Mouse (Mus musculus) bone marrow, adult 2 months (tissue): ENCODE data around the gene Icam1. TPM values are rescaled to one million over a fixed set of nuclear protein-coding genes. Genes with fewer than 3 reads are reported as not detected.

Source experiments
- H3K27ac ChIP-seq: fragments of 200-500 bp; 2 replicates; pipeline ENCODE4 v1.5.1; 2012; ENCODE audit warnings: low read depth, mild to moderate bottlenecking, control low read depth, inconsistent platforms, low read length; ENCODE audit not compliant: control insufficient read depth, poor library complexity, insufficient read depth
- H3K4me1 ChIP-seq: fragments of 200-500 bp; 2 replicates; pipeline ENCODE4 v1.6.1; 2011; ENCODE audit warnings: low read length; ENCODE audit not compliant: control insufficient read depth, insufficient read depth
- H3K4me3 ChIP-seq: fragments of 200-500 bp; replicated peaks from 2 replicates; pipeline ENCODE3; 2011; ENCODE audit warnings: mild to moderate bottlenecking, low read depth, low read length, control low read depth; ENCODE audit not compliant: control insufficient read depth
- CTCF ChIP-seq: fragments of 200-500 bp; IDR thresholded peaks from 2 replicates; pipeline ENCODE4 v1.5.1; 2011; ENCODE audit warnings: low read length, control low read depth; ENCODE audit not compliant: control insufficient read depth, insufficient read depth
- POLR2A ChIP-seq: fragments of 200-500 bp; IDR thresholded peaks from 2 replicates; pipeline ENCODE4 v1.6.1; 2011; ENCODE audit warnings: low read depth, mild to moderate bottlenecking, control low read depth, low read length, borderline replicate concordance; ENCODE audit not compliant: control insufficient read depth
- WGBS: fragments of 180-500 bp; shearing (Covaris S2); methylation state at CpG from one replicate; pipeline ENCODE4 v1.1.7; 2018; 5-methylcytosine and 5-hydroxymethylcytosine counted together
- polyA plus RNA-seq: library from polyadenylated mRNA; stranded (reverse); fragments of >200 nt; gene quantifications from 2 replicates; pipeline ENCODE4 v1.2.4, GENCODE M21; 2011; ENCODE audit warnings: low replicate concordance; ENCODE audit not compliant: missing spikeins, insufficient read depth, insufficient read length

Icam1 gene
- polyA plus RNA-seq, 1 experiment, result 15.3 TPM

DNA sequence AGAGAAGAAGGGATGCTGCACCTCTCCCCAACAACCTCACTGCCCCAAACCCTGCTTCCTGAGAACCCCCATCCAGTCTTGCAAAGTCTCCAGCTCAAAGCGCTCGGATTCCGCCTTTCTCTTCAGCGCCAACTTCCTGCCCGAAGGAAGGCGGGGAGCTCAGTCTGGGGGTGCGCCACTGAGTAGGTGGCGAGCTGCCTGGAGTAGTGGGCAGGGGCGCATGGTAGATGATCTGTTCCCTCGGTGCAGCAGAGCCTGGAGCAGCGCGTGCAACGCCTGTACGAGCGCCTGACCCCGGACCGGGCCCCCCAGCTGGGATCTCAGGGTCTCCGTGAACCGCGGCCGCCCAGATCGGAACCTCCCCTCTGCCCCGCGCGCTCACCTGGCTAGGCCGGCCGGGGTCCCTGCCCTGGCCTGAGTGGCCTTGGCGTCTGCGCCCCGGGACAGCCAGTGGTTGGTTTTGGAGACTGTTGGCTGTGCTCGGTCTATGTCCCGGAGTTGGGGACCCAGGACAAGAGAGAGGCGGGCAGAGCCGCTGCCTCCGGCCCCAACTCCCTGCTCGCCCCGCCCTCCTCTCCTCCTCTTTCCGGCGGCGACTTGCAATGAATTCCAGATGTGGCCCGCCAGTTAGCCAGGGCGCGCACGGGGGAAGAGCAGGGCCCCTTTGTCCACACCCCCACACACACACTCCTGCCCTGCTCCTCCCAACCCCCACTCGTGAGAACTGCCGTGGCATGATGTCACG, 39.4 kb upstream of the Icam1 start, which contains the start of gene S1pr2:
Gene S1pr2 (minus strand): TSS at position 566 of the 745 bp plus-strand sequence.
- H3K4me3 ChIP-seq, result peak within 1 kb of the TSS; percentile 88
- peak; percentile 34; the same call in 1 of the 2 replicates for TF ChIP-seq POLR2A
- TF ChIP-seq CTCF, result no peak
- no peaks in the 10 kb centered on the region; the same call in 1 of the 2 replicates for H3K4me1 ChIP-seq
- no peak within 1 kb of the TSS for H3K27ac ChIP-seq
- WGBS, result under 1% methylated on average over 47 of the region's 47 CpGs

GRCm38 (mm10) chr9:20976961-20977689, 38.7 kb upstream of the Icam1 start:
- TF ChIP-seq CTCF, result no peak
- no peak for TF ChIP-seq POLR2A
- peak overlapping the region; percentile 88 for H3K4me3 ChIP-seq
- no peak overlapping the region for H3K27ac ChIP-seq
- WGBS, result 2% methylated on average over 4 of the region's 4 CpGs
- no peaks in the 10 kb centered on the region; the same call in 1 of the 2 replicates for H3K4me1 ChIP-seq

- Histone ChIP-seq H3K4me1 (no peaks in the 10 kb centered on the region; the same call in 1 of the 2 replicates), H3K27ac (no peak overlapping the region), H3K4me3 (no peak overlapping the region)
- WGBS, result 63% methylated on average over 10 of the region's 10 CpGs
- TF ChIP-seq CTCF, result no peak
- TF ChIP-seq POLR2A, result no peak
Measured at GRCm38 (mm10) chr9:20978409-20979095, 37.2 kb upstream of the Icam1 start.

GRCm38 (mm10) chr9:20979181-20979580, 36.6 kb upstream of the Icam1 start:
- Histone ChIP-seq H3K4me1 (no peaks in the 10 kb centered on the region), H3K27ac (no peak overlapping the region), H3K4me3 (no peak overlapping the region)
- 63% methylated on average over 5 of the region's 5 CpGs for WGBS
- TF ChIP-seq POLR2A, result no peak
- TF ChIP-seq CTCF, result no peak

DNA sequence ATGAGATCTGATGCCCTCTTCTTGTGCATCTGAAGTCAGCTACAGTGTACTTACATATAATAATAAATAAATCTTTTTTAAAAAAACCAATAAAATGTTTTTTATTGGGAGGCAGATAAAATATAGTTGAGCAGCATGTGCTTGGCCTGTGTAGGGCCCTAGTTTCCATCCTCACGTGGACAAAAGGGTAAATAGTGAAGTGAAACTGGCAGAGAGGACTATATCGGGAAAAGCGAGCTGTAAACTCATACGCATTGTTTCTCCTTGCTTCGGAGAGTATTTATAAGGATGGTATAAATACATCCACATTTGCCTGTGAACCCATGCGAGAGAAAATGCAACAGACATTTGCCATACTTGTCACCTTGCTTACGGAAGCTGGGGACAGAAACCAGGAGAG, 36.0 kb upstream of the Icam1 start:
- TF ChIP-seq POLR2A (no peak), CTCF (no peak)
- 67% methylated on average over 7 of the region's 7 CpGs for WGBS
- no peak overlapping the region for H3K27ac ChIP-seq
- H3K4me3 ChIP-seq, result no peak overlapping the region
- no peaks in the 10 kb centered on the region for H3K4me1 ChIP-seq

DNA sequence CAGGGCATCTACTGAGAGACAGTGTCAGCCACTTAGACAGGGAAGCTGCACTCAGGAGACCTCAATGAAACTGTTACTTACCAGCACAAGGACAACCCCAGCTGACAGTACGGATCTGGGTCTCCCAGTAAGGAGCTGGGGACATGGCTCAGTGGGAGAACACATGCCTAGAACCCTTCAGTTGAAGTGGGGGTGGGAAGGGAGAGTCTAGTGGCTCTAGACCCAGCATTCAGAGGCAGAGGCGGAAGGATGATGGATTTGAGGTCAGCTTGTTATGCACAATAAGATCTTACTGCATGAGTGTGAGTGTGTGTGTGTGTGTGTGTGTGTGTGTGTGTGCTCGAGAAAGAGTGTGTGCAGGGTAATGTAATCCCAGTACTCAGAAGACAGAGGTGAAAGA, 33.6 kb upstream of the Icam1 start:
- TF ChIP-seq CTCF (no peak), POLR2A (no peak)
- Histone ChIP-seq H3K4me3 (no peak overlapping the region), H3K27ac (no peak overlapping the region), H3K4me1 (no peaks in the 10 kb centered on the region)
- 59% methylated on average over 3 of the region's 3 CpGs for WGBS

- 27% methylated on average over 5 of the region's 5 CpGs for WGBS
- H3K4me1 ChIP-seq, result no peaks in the 10 kb centered on the region
- TF ChIP-seq CTCF, result no peak
- TF ChIP-seq POLR2A, result no peak
- H3K4me3 ChIP-seq, result no peak overlapping the region
- no peak overlapping the region for H3K27ac ChIP-seq
Measured at GRCm38 (mm10) chr9:20983169-20983568, 32.6 kb upstream of the Icam1 start.
